Mouse (Mus musculus): ENCODE data around the gene Nckap5.

The Nckap5 gene

GRCm38 (mm10) chr1:126642751-126643150 lies 187.8 kb downstream of the Nckap5 start:
- no peak for ATAC-seq (ENCODE audit: insufficient number of reproducible peaks, low FRiP score, low TSS enrichment)

DNA sequence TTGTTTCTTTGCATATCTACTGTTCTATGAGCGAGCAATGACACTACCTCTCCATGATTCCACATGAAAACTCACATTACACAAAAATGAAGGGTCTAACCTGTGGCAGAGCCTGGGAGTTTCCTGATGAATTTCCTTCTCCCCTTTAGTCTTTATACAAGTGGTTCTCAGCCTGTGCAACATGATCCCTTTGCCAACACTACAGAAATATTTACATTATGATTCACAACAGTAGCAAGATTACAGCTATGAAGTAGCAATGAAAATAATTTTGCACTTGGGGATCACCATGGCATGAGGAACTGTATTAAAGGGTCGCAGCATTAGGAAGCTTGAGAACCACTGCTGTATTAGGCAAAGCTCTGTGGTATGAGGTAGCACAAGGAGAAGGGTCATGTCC lies 191.1 kb downstream of the Nckap5 start:
- no peak for ATAC-seq (ENCODE audit: insufficient number of reproducible peaks, low FRiP score, low TSS enrichment)

DNA sequence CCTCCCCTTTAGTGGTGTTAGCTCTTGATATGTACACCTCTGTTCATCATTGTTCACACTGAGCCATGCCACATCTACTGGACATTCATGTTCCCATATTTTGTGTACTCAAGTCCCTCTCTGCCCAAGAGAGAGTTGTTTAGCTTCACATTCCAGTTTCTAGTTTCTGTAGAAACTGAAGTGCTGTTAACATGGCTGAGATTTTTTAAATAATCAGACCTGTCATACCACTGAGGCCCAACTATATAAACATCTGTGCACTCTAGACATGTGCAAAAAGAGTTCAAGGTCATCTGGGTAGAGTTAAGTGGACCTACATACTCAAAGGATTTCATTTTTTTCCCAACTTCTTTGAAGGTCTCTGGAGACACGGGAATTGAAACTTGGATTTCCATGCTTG lies 193.1 kb downstream of the Nckap5 start:
- ATAC-seq (ENCODE audit: insufficient number of reproducible peaks, low FRiP score, low TSS enrichment): no peak

DNA sequence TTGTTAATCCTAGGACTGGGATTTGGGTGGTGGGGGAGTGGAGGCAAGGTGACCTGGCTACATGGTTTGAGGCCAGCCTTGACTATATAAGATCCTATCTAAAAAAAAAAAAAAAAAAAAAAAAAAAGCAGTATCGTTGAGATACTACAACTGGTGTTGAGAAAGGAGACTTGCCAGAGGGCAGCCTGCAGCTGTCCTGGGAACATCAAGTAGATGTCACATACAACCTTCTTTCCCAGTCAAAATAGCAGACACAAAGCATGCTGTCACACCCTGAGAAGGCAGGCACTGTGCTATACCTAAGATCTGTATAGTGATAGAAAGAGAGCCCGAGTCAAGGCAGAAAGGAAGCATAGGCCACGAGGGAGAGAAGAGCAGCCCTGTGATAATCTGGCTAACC lies 204.4 kb downstream of the Nckap5 start:
- ATAC-seq (ENCODE audit: insufficient number of reproducible peaks, low FRiP score, low TSS enrichment): no peak

DNA sequence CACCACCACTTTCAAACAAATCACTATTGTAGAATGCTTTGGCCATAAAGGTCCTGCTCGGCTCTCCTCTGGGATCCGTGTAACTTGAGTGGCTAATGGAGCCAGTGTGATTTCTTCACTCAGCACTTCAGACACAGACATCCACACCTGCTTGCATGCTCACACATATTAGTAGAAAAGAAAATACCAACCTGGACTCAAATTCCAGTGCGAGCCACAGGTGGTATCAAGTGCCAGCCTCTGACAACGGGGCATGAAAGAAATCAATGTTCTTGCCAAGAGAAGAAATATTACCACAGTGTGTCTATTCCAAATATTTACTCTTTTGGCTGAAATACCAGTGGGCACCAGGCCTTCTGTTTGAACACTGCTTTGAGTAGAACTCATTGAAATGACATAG lies 208.6 kb downstream of the Nckap5 start:
- no peak for ATAC-seq (ENCODE audit: insufficient number of reproducible peaks, low FRiP score, low TSS enrichment)

DNA sequence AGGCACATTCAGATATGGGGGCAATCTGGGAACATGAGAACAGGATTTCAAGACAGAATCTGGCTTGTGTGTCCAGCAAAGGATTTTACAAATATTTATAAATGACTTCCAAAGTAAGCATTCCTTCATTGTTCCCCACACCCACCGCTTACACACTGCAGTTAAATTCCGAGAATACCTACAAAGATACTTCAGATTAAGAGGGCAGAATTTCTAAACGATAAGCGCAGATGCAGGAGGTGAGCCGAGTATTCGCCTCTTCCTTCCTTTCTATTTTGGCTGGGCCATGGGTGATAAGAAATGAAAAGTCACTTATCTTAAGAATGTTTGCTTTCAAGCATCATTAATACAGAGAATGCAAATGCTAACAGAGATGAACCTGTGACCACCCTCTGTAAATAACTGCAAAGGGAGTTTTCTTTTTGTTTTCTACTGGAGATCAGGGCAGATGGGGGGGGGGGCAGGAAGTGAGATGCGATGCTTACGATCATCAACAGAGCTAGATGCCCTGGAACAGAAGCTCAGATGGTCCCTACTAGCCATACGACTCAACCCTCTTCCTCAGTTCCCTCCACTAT lies 213.0 kb downstream of the Nckap5 start:
- no peak for ATAC-seq (ENCODE audit: insufficient number of reproducible peaks, low FRiP score, low TSS enrichment)

DNA sequence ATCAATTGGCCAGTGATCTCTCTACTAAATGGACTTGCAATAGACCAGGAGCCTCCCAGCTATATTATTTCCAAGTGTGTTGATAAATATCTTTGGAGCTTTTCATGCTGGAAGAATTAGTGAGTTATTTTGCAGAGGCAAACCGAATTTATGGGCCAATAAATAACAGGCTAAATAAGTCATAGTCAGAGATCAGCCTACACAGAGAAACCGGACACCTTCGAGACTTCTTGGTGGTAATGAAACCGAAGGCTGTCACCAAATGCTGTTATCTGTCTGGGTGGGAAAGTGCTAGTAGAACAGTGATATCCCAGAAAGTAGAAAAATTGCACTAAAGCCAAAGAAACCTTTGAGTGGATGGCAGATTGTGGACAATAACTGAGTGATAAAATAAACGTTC lies 213.6 kb downstream of the Nckap5 start:
- no peak for ATAC-seq (ENCODE audit: insufficient number of reproducible peaks, low FRiP score, low TSS enrichment)

- ATAC-seq (ENCODE audit: insufficient number of reproducible peaks, low FRiP score, low TSS enrichment): no peak
These were observed 217.7 kb downstream of the Nckap5 start for GRCm38 (mm10) chr1:126612916-126613315.

DNA sequence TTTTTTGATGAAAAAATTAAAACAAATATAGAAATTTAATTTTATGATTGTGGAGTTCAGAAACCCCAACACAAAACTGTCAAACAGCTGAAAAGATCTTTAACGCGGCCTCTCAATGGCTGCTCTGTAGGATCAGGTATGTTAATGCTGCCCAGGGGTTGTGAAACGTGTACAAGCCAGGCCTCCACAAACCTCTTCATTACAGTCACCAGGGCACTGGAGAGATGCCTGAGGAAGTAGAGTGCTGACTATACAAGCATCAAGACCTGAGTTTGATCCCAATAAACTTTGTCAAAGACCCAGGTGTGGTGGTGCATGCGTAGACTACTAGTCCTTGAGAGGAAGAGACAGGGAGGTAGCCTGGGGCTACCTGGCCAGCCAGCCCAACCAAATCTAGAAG lies 222.0 kb downstream of the Nckap5 start:
- ATAC-seq (ENCODE audit: insufficient number of reproducible peaks, low FRiP score, low TSS enrichment): no peak

DNA sequence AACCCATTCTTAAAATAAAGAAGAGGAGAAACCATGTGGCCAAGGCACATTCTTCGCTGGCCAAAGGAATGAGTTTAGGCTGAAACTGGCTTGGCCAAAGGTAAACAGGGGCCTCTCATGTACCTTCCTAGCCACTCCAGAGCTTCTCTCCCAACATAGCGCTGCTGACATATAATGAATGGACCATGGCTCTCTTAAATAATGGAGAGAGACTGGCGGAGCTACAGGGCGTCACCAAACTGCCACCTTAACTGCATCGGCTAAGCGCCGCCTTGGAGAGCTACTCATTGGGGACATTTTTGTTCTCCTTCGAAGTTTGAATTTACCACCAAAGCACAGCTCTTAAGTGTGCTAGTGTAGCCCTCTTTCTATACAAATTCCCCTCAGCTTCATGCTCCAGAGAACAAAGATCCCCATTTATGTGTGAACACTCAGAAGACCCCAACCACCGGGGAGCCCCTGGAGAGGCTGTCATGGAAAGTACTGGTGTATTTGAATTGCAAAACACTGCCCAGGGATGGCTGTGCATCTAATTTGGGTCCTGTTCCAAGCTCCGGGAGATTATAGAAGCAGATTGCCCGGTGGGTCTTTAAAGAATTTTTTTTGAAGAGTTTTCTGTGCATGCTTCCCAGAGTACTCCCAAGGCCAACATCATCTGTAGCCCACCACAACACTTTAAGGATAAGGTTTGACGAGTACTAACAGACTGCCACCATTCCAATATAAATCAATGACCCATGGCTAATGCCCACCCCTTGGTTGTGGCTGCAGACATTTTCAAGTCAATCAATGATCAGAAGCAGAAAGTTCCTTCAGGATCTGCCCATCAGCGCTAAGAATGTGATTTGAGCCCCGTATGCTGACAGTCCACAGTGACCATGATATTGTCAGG lies 224.2 kb downstream of the Nckap5 start:
- ATAC-seq (ENCODE audit: insufficient number of reproducible peaks, low FRiP score, low TSS enrichment): no peak

- ATAC-seq (ENCODE audit: insufficient number of reproducible peaks, low FRiP score, low TSS enrichment): no peak
These were observed 226.0 kb downstream of the Nckap5 start for GRCm38 (mm10) chr1:126604551-126604950.

- no peak for ATAC-seq (ENCODE audit: insufficient number of reproducible peaks, low FRiP score, low TSS enrichment)
These were observed 226.7 kb downstream of the Nckap5 start for GRCm38 (mm10) chr1:126603771-126604515.

DNA sequence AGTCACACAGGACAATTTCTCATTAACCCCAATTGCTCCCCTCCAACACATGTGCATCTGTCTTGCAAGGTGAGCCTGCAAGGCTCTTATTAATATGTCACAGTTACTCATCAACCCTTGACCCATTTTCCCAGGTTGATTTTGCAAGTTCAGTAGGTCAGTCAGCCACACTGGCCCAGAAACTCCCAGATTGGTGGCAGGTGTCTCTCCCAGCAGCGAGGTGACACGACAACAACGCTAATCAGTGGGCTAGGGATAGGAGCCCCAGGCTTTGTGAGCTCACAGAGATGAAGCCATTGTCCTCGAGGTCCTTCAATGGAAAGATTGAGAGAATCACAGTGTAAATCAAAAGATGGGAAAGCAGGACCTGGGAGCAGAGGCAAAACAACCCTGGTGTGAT lies 230.0 kb downstream of the Nckap5 start:
- no peak for ATAC-seq (ENCODE audit: insufficient number of reproducible peaks, low FRiP score, low TSS enrichment)

DNA sequence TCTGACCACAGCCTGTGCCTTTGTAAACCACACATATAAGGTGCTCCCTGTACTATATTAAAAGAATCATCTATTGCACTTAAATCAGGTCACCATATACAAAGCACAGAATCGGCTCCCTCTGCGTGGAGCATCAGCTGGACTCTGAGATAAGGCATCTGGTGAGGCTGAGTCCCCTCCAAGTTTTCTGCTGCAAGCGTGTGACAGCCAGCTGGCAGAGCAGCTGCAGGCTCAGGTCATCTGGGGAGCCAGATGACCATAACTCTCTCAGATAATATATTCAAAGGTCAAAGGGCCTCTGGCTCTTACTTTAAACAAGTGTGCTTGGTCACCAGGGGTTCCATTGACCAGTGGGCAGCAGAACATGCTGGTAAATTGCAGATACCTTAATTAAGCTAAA lies 233.2 kb downstream of the Nckap5 start:
- no peak for ATAC-seq (ENCODE audit: insufficient number of reproducible peaks, low FRiP score, low TSS enrichment)

- ATAC-seq (ENCODE audit: insufficient number of reproducible peaks, low FRiP score, low TSS enrichment): no peak
These were observed 235.8 kb downstream of the Nckap5 start for GRCm38 (mm10) chr1:126594796-126595195.

DNA sequence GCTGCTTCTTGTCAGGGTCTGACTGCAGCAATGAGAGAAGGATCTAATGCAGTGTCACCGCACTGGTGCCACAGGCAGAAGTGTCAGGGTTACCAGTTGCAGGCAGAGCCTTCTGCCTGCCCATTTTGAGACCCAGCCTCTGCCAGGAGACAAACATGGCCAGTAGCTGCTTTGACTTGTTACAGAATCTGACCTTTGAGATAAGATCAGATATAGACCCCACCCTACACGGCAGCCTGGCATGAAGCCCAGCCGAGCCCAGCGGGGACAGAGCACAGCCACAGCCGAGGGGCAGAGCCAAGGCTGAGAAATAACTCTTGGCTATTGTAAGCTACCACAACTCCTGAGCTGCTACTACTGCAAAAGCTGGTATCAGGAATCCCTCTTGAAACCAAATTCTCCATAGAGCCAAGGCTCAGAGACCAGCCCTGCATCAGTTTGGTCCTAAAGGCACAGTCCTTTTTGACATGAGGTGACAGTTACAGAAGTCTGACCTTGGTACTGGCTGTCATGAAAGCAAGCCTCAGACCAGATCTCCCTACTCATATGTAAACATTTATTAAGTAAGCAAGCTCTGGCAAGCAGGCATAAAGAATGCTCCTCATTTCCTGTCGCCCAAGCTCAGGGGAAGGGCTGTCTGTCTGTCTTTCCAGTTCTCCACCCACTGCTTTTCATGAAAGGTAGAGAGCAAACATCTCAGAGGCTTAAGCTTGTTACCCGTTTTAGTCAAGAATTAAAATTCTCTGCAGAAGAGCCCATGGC lies 237.4 kb downstream of the Nckap5 start:
- ATAC-seq (ENCODE audit: insufficient number of reproducible peaks, low FRiP score, low TSS enrichment): no peak

GRCm38 (mm10) chr1:126590911-126591310 lies 239.7 kb downstream of the Nckap5 start:
- no peak for ATAC-seq (ENCODE audit: insufficient number of reproducible peaks, low FRiP score, low TSS enrichment)

DNA sequence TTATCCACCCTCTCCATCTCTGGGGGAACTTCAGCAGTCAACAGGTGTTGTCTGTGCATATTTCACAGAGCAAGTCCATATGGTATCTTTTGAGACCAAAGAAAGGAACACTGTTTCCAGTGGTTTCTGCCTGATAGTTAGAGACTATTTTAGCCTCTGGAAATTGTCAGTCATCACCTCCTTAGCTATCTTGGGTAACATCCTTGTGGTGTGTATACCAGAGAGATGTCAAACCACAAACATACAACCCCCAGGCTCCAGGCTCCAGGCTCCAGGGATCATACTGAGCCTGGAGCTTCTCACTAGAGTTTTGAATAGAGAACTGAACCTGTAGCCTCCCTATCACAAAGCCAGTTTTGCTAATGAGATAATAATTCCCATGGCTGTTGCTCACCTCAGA lies 252.4 kb downstream of the Nckap5 start:
- ATAC-seq (ENCODE audit: insufficient number of reproducible peaks, low FRiP score, low TSS enrichment): no peak

- no peak for ATAC-seq (ENCODE audit: insufficient number of reproducible peaks, low FRiP score, low TSS enrichment)
These were observed 256.3 kb downstream of the Nckap5 start for GRCm38 (mm10) chr1:126574295-126574694.

DNA sequence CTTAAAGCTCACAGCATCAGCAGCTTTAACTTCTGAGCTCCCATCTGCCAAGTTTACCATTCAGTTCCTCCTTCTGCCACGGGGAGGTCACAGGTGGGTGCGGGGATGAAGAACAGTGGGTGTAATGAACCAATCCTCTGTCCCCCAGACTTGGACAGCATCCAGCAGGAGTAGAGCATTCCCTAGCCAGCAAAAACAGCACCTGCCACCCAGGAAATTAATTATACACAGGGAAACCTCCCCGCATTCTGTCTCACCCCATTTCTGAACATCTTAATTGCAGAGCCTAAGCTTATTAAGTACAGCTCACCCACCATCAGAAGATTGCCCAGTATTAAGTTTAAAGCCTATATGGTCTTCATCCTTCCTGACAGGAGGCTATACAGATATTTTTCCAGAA lies 256.9 kb downstream of the Nckap5 start:
- no peak for ATAC-seq (ENCODE audit: insufficient number of reproducible peaks, low FRiP score, low TSS enrichment)

- ATAC-seq (ENCODE audit: insufficient number of reproducible peaks, low FRiP score, low TSS enrichment): no peak
These were observed 257.5 kb downstream of the Nckap5 start for GRCm38 (mm10) chr1:126573097-126573496.

Measured in cerebellum, adult (tissue).